Mouse (Mus musculus) spleen, adult 2 months (tissue): ENCODE results near the gene Trim15.

Source experiments
- CTCF ChIP-seq: fragments of 200-500 bp; IDR thresholded peaks from 2 replicates; pipeline ENCODE4 v1.5.1; 2011; ENCODE audit warnings: mild to moderate bottlenecking, inconsistent platforms; ENCODE audit not compliant: insufficient read depth, insufficient read length, insufficient replicate concordance; ENCODE audit errors: extremely low read depth
- POLR2A ChIP-seq: fragments of 200-500 bp; IDR thresholded peaks from 2 replicates; pipeline ENCODE4 v1.6.1; 2011; ENCODE audit warnings: low read depth, low read length, inconsistent platforms

GRCm38 (mm10) chr17:36897065-36897464 is 30.1 kb upstream of the Trim15 start:
- no peak for TF ChIP-seq POLR2A
- no peak for TF ChIP-seq CTCF
